Comparison of ENCODE assay signal across 25 mouse cellular contexts in genomic region chr14:7961714-7962113, GRCm38 (mm10). TPM values are rescaled to one million over a fixed set of nuclear protein-coding genes. Genes with fewer than 3 reads are reported as not detected.
A peak's percentile ranks its signal among the peaks of the same experiment; 100 is the strongest.
DNase-seq lines count a peak whose midpoint lies in the region; ATAC-seq lines count a peak whose summit lies in the region.
"Had no signal": no experiment of that assay in that cellular context is flagged by ENCODE, and none has a peak within 500 bp of the region (broad histone marks: within the 10 kb centered on the region; RNA-seq: fewer than 3 reads in every experiment).

No protein-coding gene starts in this region.

- ATAC-seq in heart, embryonic 11.5 days (replicated peaks; ENCODE audit: insufficient number of reproducible peaks, low FRiP score, low TSS enrichment) = no peak
- ATAC-seq: activated CD4-positive, CD25-positive, alpha-beta regulatory T cell, adult 4 months; CD4-positive, CD25-positive, alpha-beta regulatory T cell, adult 4 months had no signal

- H3K4me1 ChIP-seq in heart, embryonic 11.5 days (ENCODE audit: control insufficient read depth, insufficient read depth, low read length) = peaks cover 9% of the 10 kb centered on the region
- H3K4me1 ChIP-seq: embryonic facial prominence, embryonic 12.5 days; liver, embryonic 13.5 days; neural tube, embryonic 15.5 days had no signal

- DNase-seq in heart, postnatal 36 days = no peak
- peak; percentile 49 to 60 for DNase-seq in kidney, postnatal 4 days
- DNase-seq in kidney, postnatal 14 days = no peak
- peak; percentile 54 for DNase-seq in retina, postnatal 1 day
- DNase-seq in retina, embryonic 14.5 days (ENCODE audit: low spot score) = no peak
- no peak for DNase-seq in left cerebral cortex, postnatal 25 days (ENCODE audit: low spot score in 2 of 2)
- no peak for DNase-seq in natural killer cell, adult 2 months (ENCODE audit: low spot score in 2 of 2)
- DNase-seq: cerebellum, adult 11-12 months; kidney, adult 18-20 months; liver, embryonic 13.5 days had no signal

- H3K27ac ChIP-seq in heart, embryonic 11.5 days (ENCODE audit: low read depth, low read length) = no peak overlapping the region
- H3K27ac ChIP-seq: embryonic facial prominence, embryonic 12.5 days; hindbrain, embryonic 14.5 days; liver, embryonic 13.5 days; neural tube, embryonic 15.5 days had no signal

- intact Hi-C loops in heart, postnatal 36 days (cut with DNase I) = loop anchor here (1.0 to 5.0 kb wide), 4 partner anchors 33 to 386 kb away; partner anchors contain the start of genes Acox2, Dnase1l3 and Pdhb
- intact Hi-C loops in left cerebral cortex, postnatal 25 days (cut with DNase I) = loop anchor here (5.0 kb wide), 1 partner anchor 201 kb away; no protein-coding TSS in a partner anchor

- 58% methylated on average over 5 of the region's 5 CpGs for WGBS in heart, embryonic 11.5 days (ENCODE audit: insufficient replicate concordance)

- no peaks in the 10 kb centered on the region for H3K9me3 ChIP-seq in heart, embryonic 11.5 days (replicated peaks; ENCODE audit: control insufficient read depth, low read length)
- H3K9me3 ChIP-seq: embryonic facial prominence, embryonic 12.5 days; liver, embryonic 13.5 days; neural tube, embryonic 15.5 days had no signal

- H3K36me3 ChIP-seq in heart, embryonic 11.5 days (ENCODE audit: control insufficient read depth, insufficient read depth, low read length) = no peaks in the 10 kb centered on the region
- H3K36me3 ChIP-seq: embryonic facial prominence, embryonic 12.5 days; liver, embryonic 13.5 days; neural tube, embryonic 15.5 days had no signal

- no peak overlapping the region for H3K4me3 ChIP-seq in heart, embryonic 11.5 days (ENCODE audit: low read depth, low read length)
- H3K4me3 ChIP-seq: embryonic facial prominence, embryonic 12.5 days; liver, embryonic 13.5 days; neural tube, embryonic 15.5 days had no signal

- H3K9ac ChIP-seq in heart, embryonic 11.5 days (ENCODE audit: low read depth, low read length) = 0 out of 2 replicates have a peak overlapping the region, but pooled peaks have one; percentile 28
- H3K9ac ChIP-seq: embryonic facial prominence, embryonic 12.5 days; hindbrain, embryonic 14.5 days; liver, embryonic 13.5 days; neural tube, embryonic 15.5 days had no signal

- H3K4me2 ChIP-seq in heart, embryonic 11.5 days = no peak overlapping the region
- H3K4me2 ChIP-seq: embryonic facial prominence, embryonic 12.5 days; hindbrain, embryonic 14.5 days; liver, embryonic 13.5 days; neural tube, embryonic 15.5 days had no signal

- no peaks in the 10 kb centered on the region for H3K27me3 ChIP-seq in heart, embryonic 11.5 days (ENCODE audit: control insufficient read depth, insufficient read depth, low read length)
- H3K27me3 ChIP-seq: embryonic facial prominence, embryonic 12.5 days; liver, embryonic 13.5 days; neural tube, embryonic 15.5 days had no signal

RNA-seq across cellular contexts. Expression of gene Gm45521, which starts 4.6 kb away (rescaled TPM):
- 0.33 TPM in 1 of 2 replicates, not detected in the other for polyA plus RNA-seq in heart, embryonic 11.5 days (2014; fragmentation: Nextera tagmentation; extraction: Ambion mirVana)
- not detected for total RNA-seq in heart, postnatal 36 days (2021)
- total RNA-seq in left cerebral cortex, postnatal 25 days (2021) = not detected
- total RNA-seq: gastrocnemius, postnatal 4 days; layer of hippocampus, postnatal 25 days; left cerebral cortex, postnatal 36 days; megakaryocyte progenitor cell, adult 5-6 weeks; MEL had no signal
- polyA plus RNA-seq: activated CD4-positive, CD25-positive, alpha-beta regulatory T cell, adult 4 months; CD4-positive, CD25-positive, alpha-beta regulatory T cell, adult 4 months; embryonic facial prominence, embryonic 12.5 days; frontal cortex, adult 2 months; large intestine, adult 2 months; liver, embryonic 13.5 days; neural tube, embryonic 15.5 days; small intestine, adult 2 months; thymus, postnatal 0 days had no signal

RNA-seq across cellular contexts. Expression of gene Dnase1l3, which starts 32.7 kb away (rescaled TPM):
- polyA plus RNA-seq in heart, embryonic 11.5 days (2014; fragmentation: Nextera tagmentation; extraction: Ambion mirVana) = 0.06 TPM in 1 of 2 replicates, not detected in the other
- total RNA-seq in heart, postnatal 36 days (2021) = under 1 TPM; 0.06 to 0.08 TPM
- total RNA-seq in left cerebral cortex, postnatal 25 days (2021) = not detected
- total RNA-seq: left cerebral cortex, postnatal 36 days; MEL had no signal

RNA-seq across cellular contexts. Expression of gene Abhd6, which starts 41.0 kb away (rescaled TPM):
- polyA plus RNA-seq in heart, embryonic 11.5 days (2014; fragmentation: Nextera tagmentation; extraction: Ambion mirVana) = 9.4 and 10.2 TPM in 2 replicates
- total RNA-seq in heart, postnatal 36 days (2021) = 10 to 100 TPM; 10.4 to 10.7 TPM
- 10 to 100 TPM; 71.1 to 80.6 TPM for total RNA-seq in left cerebral cortex, postnatal 25 days (2021)
- total RNA-seq: MEL had no signal

Comparison
In these comparisons a context has a peak if more than half of its experiments do, and no peak if none do; other contexts are left out.
1. DNase-seq: peak in kidney, postnatal 4 days (2 of 2) and retina, postnatal 1 day (single experiment); none in heart, postnatal 36 days (0 of 2), kidney, postnatal 14 days (single experiment), retina, embryonic 14.5 days (single experiment), left cerebral cortex, postnatal 25 days (0 of 2) and natural killer cell, adult 2 months (0 of 2).
2. RNA of gene Abhd6, which starts 41.0 kb away (total RNA-seq): 71.1 to 80.6 TPM in left cerebral cortex, postnatal 25 days; 10.4 to 10.7 TPM in heart, postnatal 36 days; every median in the first group is over 4 times any median in the second.